Mouse (Mus musculus): ENCODE data around the gene A030005L19Rik. TPM values are rescaled to one million over a fixed set of nuclear protein-coding genes. Genes with fewer than 3 reads are reported as not detected.

A030005L19Rik gene
- polyA plus RNA-seq (2017; shearing (Covaris generic)), result under 1 TPM in 1 of 2 experiments, not detected in 1; 0.50 TPM

DNA sequence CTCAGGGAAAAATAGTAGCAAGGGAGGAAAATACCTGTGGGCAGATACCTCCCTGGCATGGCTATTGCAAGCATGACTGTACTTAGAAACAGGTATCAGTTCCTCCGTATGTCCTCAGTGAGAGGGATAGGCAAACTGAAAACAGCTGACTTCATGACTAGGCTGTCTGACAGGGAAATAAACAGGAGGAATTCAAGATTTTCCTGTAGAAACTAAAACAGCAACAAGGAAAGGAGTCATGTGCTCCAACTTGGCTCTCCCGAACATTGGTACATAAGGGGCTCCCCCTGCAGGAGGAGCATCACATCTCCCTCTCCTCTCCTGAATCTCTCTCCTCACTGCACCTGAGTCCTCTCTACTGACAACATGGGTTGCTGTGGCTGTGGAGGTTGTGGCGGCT is at the start of gene A030005L19Rik:
A030005L19Rik (plus strand) TSS at position 301 of the 400 bp plus-strand sequence.

GRCm38 (mm10) chr1:82924650-82925049 is 11.5 kb downstream of the A030005L19Rik start, which contains the start of gene A030014E15Rik:
A030014E15Rik (plus strand) TSS chr1:82924917.

GRCm38 (mm10) chr1:82931326-82931725 is 18.2 kb downstream of the A030005L19Rik start, which contains the start of gene Gm6217:
Gm6217 (minus strand) TSS chr1:82931399.

DNA sequence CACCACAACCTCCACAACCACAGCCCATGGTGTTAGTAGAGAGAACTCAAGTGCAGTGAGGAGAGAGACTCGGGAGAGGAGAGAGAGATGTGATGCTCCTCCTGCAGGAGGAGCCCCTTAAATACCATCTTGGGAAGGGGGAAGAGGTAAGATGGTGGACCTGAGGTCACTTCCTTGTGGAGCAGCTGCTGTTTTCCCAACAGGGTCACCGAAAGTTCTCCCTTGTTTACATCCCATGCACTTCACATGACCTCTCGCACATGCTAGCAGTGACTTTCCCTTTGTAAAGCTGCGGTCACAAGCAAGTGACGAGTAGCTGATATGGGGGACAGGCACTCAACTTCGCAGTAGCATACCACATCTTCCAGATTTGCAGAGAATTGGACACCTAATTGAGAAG is 30.2 kb downstream of the A030005L19Rik start, which contains the start of gene A030003K21Rik:
A030003K21Rik (minus strand) TSS at position 94 of the 400 bp plus-strand sequence.

DNA sequence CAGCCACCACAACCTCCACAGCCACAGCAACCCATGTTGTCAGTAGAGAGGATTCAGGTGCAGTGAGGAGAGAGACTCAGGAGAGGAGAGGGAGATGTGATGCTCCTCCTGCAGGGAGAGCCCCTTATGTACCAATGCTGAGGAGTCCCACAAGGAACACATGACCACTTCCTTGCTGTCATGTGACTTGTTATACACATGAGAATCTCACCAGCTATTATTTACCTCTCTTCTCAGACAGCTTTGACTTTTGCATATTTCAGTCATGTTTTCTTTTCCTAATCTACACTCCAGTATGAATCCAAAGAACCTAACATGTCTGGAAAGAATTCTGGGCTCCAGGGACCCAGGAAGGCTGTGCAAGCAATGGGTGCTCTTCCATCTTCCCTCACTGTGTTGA is 42.8 kb downstream of the A030005L19Rik start, which contains the start of gene Gm7544:
Gm7544 (minus strand) TSS at position 101 of the 400 bp plus-strand sequence.

GRCm38 (mm10) chr1:82959870-82960385 is 46.8 kb downstream of the A030005L19Rik start, which contains the start of gene Gm47955:
Gm47955 (plus strand) TSS chr1:82960286.

Other genes with a start within 250 kb of the A030005L19Rik start
- gene Mff, start 188.4 kb upstream of the A030005L19Rik start, polyA plus RNA-seq (2017; shearing (Covaris generic)), result 100 to 1,000 TPM; 182 to 184 TPM
- gene Tm4sf20, start 144.9 kb upstream of the A030005L19Rik start, polyA plus RNA-seq (2017; shearing (Covaris generic)), result under 1 TPM in 1 of 2 experiments, not detected in 1; 0.20 TPM
- not detected for gene Gm47791, start 142.1 kb upstream of the A030005L19Rik start, polyA plus RNA-seq (2017; shearing (Covaris generic))
- 100 to 1,000 TPM; 171 to 264 TPM for gene Agfg1, start 73.8 kb upstream of the A030005L19Rik start, polyA plus RNA-seq (2017; shearing (Covaris generic))
- gene A030014E15Rik, start 11.6 kb downstream of the A030005L19Rik start, polyA plus RNA-seq (2017; shearing (Covaris generic)), result not detected
- not detected for gene Gm6217, start 18.1 kb downstream of the A030005L19Rik start, polyA plus RNA-seq (2017; shearing (Covaris generic))
- not detected for gene A030003K21Rik, start 30.1 kb downstream of the A030005L19Rik start, polyA plus RNA-seq (2017; shearing (Covaris generic))
- 1 to 10 TPM in 1 of 2 experiments, not detected in 1; 1.4 TPM for gene Gm7544, start 42.7 kb downstream of the A030005L19Rik start, polyA plus RNA-seq (2017; shearing (Covaris generic))
- not detected for gene Gm47955, start 47.0 kb downstream of the A030005L19Rik start, polyA plus RNA-seq (2017; shearing (Covaris generic))
- gene Gm47959, start 87.2 kb downstream of the A030005L19Rik start, polyA plus RNA-seq (2017; shearing (Covaris generic)), result 1 to 10 TPM in 1 of 2 experiments, not detected in 1; 1.0 TPM
- gene Slc19a3, start 125.1 kb downstream of the A030005L19Rik start, polyA plus RNA-seq (2017; shearing (Covaris generic)), result not detected
- gene Krtap28-10, start 129.2 kb downstream of the A030005L19Rik start, polyA plus RNA-seq (2017; shearing (Covaris generic)), result not detected
- under 1 TPM in 1 of 2 experiments, not detected in 1; 0.46 TPM for gene Gm47969, start 131.6 kb downstream of the A030005L19Rik start, polyA plus RNA-seq (2017; shearing (Covaris generic))
- gene A030005K14Rik, start 146.1 kb downstream of the A030005L19Rik start, polyA plus RNA-seq (2017; shearing (Covaris generic)), result under 1 TPM; 0.19 to 0.75 TPM
- not detected for gene Krtap28-13, start 147.6 kb downstream of the A030005L19Rik start, polyA plus RNA-seq (2017; shearing (Covaris generic))
- not detected for gene Ccl20, start 203.4 kb downstream of the A030005L19Rik start, polyA plus RNA-seq (2017; shearing (Covaris generic))
- gene Daw1, start 246.4 kb downstream of the A030005L19Rik start, polyA plus RNA-seq (2017; shearing (Covaris generic)), result under 1 TPM in 1 of 2 experiments, not detected in 1; 0.35 TPM

All from inflammation-experienced regulatory T-cells (primary cell).